Mouse (Mus musculus): ENCODE data around the gene Dtl.
A peak's percentile ranks its signal among the peaks of the same experiment; 100 is the strongest.

Gene Dtl

GRCm38 (mm10) chr1:191575458-191576247 lies at the start of gene Dtl, which contains the start of gene Ints7:
Gene Dtl, minus strand, starts transcription at chr1:191575544.
Gene Ints7, plus strand, starts transcription at chr1:191575636.
- DNase-seq (ENCODE audit: extremely low read depth, low read depth), result peak; percentile 91

- no peak for DNase-seq (ENCODE audit: extremely low read depth, low read depth)
Observed at GRCm38 (mm10) chr1:191625026-191625425, 49.7 kb upstream of the Dtl start.

DNA sequence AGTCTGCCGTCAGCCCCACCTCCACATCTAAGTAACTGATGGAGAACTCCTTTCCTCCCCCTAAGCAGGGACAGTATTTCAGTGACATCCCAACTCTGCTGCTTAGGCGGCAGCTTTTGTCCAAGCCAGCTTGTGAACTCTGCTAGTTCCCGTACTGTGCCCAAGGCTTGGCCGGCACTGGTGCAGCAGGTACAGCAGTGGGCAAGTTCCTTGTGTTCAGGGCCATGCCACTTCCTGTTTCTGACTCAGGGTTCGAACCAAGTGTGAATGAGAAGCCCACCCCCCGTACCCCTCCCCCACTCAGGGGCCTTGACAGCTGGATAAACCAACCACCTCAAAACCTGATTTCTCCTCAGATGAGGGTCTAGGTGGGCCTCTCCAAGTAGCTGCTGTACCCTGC lies 49.1 kb upstream of the Dtl start:
- no peak for DNase-seq (ENCODE audit: extremely low read depth, low read depth)

- DNase-seq (ENCODE audit: extremely low read depth, low read depth), result no peak
Observed at GRCm38 (mm10) chr1:191622801-191623200, 47.5 kb upstream of the Dtl start.

- no peak for DNase-seq (ENCODE audit: extremely low read depth, low read depth)
Observed at GRCm38 (mm10) chr1:191621096-191621495, 45.8 kb upstream of the Dtl start.

- peak; percentile 30 for DNase-seq (ENCODE audit: extremely low read depth, low read depth)
Observed at GRCm38 (mm10) chr1:191618067-191618766, 42.9 kb upstream of the Dtl start.

- DNase-seq (ENCODE audit: extremely low read depth, low read depth), result peak; percentile 12
Observed at GRCm38 (mm10) chr1:191617589-191617988, 42.2 kb upstream of the Dtl start.

- no peak for DNase-seq (ENCODE audit: extremely low read depth, low read depth)
Observed at GRCm38 (mm10) chr1:191616245-191616644, 40.9 kb upstream of the Dtl start.

GRCm38 (mm10) chr1:191612877-191613276 lies 37.5 kb upstream of the Dtl start:
- DNase-seq (ENCODE audit: extremely low read depth, low read depth), result no peak

- DNase-seq (ENCODE audit: extremely low read depth, low read depth), result no peak
Observed at GRCm38 (mm10) chr1:191611686-191612085, 36.3 kb upstream of the Dtl start.

GRCm38 (mm10) chr1:191610357-191610756 lies 35.0 kb upstream of the Dtl start:
- DNase-seq (ENCODE audit: extremely low read depth, low read depth), result no peak

- DNase-seq (ENCODE audit: extremely low read depth, low read depth), result no peak
Observed at GRCm38 (mm10) chr1:191609578-191609977, 34.2 kb upstream of the Dtl start.

GRCm38 (mm10) chr1:191609051-191609450 lies 33.7 kb upstream of the Dtl start:
- DNase-seq (ENCODE audit: extremely low read depth, low read depth), result no peak

- DNase-seq (ENCODE audit: extremely low read depth, low read depth), result no peak
Observed at GRCm38 (mm10) chr1:191604690-191605089, 29.3 kb upstream of the Dtl start.

DNA sequence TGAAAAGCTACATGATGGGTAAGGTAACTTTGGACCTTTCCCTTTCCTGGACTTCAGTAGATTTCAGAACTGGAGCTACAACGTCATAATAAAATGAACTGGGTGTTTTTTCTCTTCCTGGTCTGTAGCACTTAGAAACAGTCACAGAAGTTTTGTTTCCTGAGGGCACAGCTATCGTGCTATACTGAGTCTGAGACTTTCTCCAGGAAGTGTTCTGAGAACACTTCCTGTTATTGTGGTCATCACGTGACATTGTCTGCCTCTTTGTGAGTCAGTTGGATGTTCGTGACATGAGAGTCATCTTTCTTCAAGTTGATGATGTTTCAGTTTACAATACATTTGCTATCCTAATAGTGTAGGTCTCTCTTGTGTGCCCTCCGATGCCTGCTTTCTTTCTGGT lies 23.9 kb upstream of the Dtl start:
- no peak for DNase-seq (ENCODE audit: extremely low read depth, low read depth)

- DNase-seq (ENCODE audit: extremely low read depth, low read depth), result no peak
Observed at GRCm38 (mm10) chr1:191596076-191596475, 20.7 kb upstream of the Dtl start.

- DNase-seq (ENCODE audit: extremely low read depth, low read depth), result no peak
Observed at GRCm38 (mm10) chr1:191592016-191592720, 16.8 kb upstream of the Dtl start.

GRCm38 (mm10) chr1:191588749-191589148 lies 13.4 kb upstream of the Dtl start:
- DNase-seq (ENCODE audit: extremely low read depth, low read depth), result no peak

DNA sequence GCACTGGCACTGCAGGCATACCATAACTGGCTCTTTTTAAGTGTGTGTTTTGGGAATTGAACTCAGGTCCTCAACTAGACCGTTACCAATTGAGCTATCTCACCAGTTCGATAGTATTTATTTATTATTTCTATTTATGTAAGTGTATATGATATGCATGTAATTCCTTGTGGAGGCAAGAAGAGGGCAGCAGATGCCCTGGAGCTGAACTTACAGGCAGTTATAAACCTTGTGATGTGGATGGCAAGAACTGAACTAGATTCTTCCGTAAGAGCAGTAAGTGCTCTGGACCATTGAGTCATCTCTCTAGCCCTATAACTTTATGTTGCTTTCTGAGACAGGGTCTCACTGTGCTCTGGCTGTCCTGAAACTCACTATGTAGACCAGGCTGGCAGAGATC lies 11.7 kb upstream of the Dtl start:
- DNase-seq (ENCODE audit: extremely low read depth, low read depth), result no peak

DNA sequence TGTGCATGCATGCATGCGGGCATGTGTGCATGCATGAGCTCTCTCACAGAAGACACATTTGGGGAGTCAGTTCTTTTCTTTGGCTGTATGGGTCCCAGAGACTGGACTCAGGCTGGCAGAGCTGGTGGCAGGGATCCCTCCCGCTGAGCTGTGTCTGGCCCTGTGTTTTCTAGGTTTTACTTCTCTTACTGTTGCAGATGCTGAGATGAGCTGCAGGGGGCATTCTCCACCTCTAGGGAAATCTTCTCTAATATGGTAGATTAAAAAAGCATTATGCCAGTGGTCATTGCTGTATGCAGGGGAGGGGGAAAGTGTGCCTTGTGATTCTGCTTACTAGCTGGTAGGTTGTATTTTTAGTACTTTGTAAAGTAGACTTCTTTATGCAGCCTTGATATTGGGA lies 10.4 kb upstream of the Dtl start:
- no peak for DNase-seq (ENCODE audit: extremely low read depth, low read depth)

DNA sequence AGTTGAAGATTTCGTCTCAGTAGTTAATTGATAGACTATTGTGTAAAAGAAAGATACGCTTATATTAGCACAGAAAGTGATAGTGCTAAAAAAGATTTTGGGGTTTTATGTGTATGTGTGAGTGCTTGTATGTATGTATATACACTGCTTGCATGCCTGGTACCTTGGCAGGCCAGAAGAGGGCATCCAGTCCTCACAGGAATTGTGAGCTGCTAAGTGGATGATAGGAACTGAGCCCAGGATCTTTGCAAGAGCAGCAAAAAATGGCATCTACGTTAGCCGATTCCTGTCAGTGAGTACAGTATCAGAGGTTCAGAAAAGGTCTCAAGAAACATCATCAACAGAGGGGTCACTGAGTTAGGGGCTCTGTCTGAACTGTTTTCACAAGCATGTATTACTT lies 9.1 kb upstream of the Dtl start:
- DNase-seq (ENCODE audit: extremely low read depth, low read depth), result no peak

DNA sequence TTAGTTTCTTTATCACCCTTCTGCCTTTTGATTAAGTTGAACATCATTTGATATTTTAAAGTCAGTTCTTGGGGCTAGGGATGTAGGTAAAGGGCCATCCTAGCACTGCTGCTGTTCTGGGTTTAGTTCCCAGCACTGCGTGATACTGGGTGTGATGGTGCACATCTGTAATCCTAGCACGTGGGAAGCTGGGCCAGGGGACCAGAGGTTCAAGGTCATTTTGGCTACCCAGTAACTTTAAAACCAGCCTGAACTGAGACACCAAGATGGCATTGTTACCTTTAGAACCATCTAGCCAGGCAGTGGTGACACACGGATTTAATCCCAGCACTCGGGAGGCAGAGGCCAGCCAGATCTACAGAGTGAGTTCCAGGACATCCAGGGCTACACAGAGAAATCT lies 8.5 kb upstream of the Dtl start:
- DNase-seq (ENCODE audit: extremely low read depth, low read depth), result no peak

All from MEL-GATA-1-ER (cell line).